Comparison of ENCODE assay signal across 8 mouse cellular contexts in the genomic region with DNA sequence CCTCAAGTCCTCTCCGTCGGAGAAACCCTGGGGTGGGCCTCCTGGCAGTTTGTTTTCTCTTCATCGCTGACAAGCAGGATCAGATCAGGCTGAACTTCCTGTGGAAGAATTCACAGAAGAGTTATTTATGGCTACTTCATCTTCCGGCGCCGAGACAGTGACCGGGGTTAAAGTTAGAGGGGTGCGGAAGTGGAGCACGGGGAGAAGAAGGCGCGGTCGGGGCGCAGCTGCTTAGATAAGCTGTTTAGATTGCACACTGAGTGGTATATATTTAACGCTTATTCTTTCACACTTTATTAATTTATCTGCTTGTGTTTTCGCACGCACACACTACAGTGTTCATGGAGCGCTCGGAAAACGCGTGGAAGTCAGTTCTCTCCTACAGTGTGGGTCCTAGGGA. TPM values are rescaled to one million over a fixed set of nuclear protein-coding genes. Genes with fewer than 3 reads are reported as not detected.
DNase-seq lines count a peak whose midpoint lies in the region; ATAC-seq and TF ChIP-seq lines count a peak whose summit lies in the region.

No protein-coding gene starts in this region.

- TF ChIP-seq EP300 in stomach, postnatal 0 days (optimal IDR thresholded peaks at IDR 0.05), result no peak

- H3K9me3 ChIP-seq in stomach, postnatal 0 days (ENCODE audit: control insufficient read depth, low read length), result no peaks in the 10 kb centered on the region
- H3K9me3 ChIP-seq in midbrain, embryonic 15.5 days, result no peaks in the 10 kb centered on the region

- WGBS in kidney, adult 2 months, result 43% methylated on average over 20 of the region's 20 CpGs
- WGBS in stomach, postnatal 0 days, result 23% methylated on average over 20 of the region's 20 CpGs
- WGBS in midbrain, embryonic 15.5 days, result 85% methylated on average over 20 of the region's 20 CpGs

- no peak for TF ChIP-seq CTCF in kidney, adult 2 months (conservative IDR thresholded peaks at IDR 0.05; ENCODE audit: insufficient read depth, insufficient read length, low read depth, low read length)
- no peak for TF ChIP-seq CTCF in stomach, postnatal 0 days (IDR thresholded peaks at IDR 0.05; ENCODE audit: low read depth)

- peaks cover 7% of the 10 kb centered on the region for H3K4me1 ChIP-seq in kidney, adult 2 months (ENCODE audit: control insufficient read depth, insufficient read depth, low read length)
- H3K4me1 ChIP-seq in stomach, postnatal 0 days (replicated peaks; ENCODE audit: control insufficient read depth, insufficient read depth), result no peaks in the 10 kb centered on the region; the same call in 1 of the 2 replicates
- H3K4me1 ChIP-seq in midbrain, embryonic 15.5 days, result no peaks in the 10 kb centered on the region

- peak overlapping the region; percentile 64 for H3K27ac ChIP-seq in kidney, adult 2 months (ENCODE audit: insufficient read depth, low read depth, low read length)
- 0 out of 2 replicates have a peak overlapping the region, but pooled peaks have one; percentile 35 for H3K27ac ChIP-seq in stomach, postnatal 0 days (replicated peaks)
- H3K27ac ChIP-seq in midbrain, embryonic 15.5 days, result no peak overlapping the region

- DNase-seq in urinary bladder, postnatal 14 days (ENCODE audit: low spot score), result peak; percentile 52
- no peak for DNase-seq in urinary bladder, adult 2 months (ENCODE audit: low spot score)
- DNase-seq in kidney, adult 2 months, result peak; percentile 86
- DNase-seq in lung, postnatal 14 days, result peak; percentile 65
- no peak for DNase-seq in stomach, postnatal 0 days (ENCODE audit: low spot score)
- DNase-seq in ovary, postnatal 14 days (ENCODE audit: low spot score), result no peak

- peak overlapping the region; percentile 21; the same call in 1 of the 2 replicates for H3K4me2 ChIP-seq in stomach, postnatal 0 days (replicated peaks; ENCODE audit: low read depth)
- H3K4me2 ChIP-seq in midbrain, embryonic 15.5 days, result no peak overlapping the region

- peak; percentile 68 for ATAC-seq in granulocyte monocyte progenitor cell, adult 5-6 weeks (replicated peaks; ENCODE audit: poor library complexity, severe bottlenecking)
- no peak; the same call in 1 of the 2 replicates for ATAC-seq in stomach, postnatal 0 days (ENCODE audit: low FRiP score, low TSS enrichment)
- no peak for ATAC-seq in midbrain, embryonic 15.5 days (replicated peaks)

- no peaks in the 10 kb centered on the region for H3K36me3 ChIP-seq in kidney, adult 2 months (ENCODE audit: control insufficient read depth, insufficient read depth, low read length)
- no peaks in the 10 kb centered on the region for H3K36me3 ChIP-seq in stomach, postnatal 0 days (ENCODE audit: control insufficient read depth, insufficient read depth, low read length)
- H3K36me3 ChIP-seq in midbrain, embryonic 15.5 days (replicated peaks), result no peaks in the 10 kb centered on the region

- no peak overlapping the region for H3K4me3 ChIP-seq in kidney, adult 2 months (ENCODE audit: insufficient read depth, low read depth, low read length)
- H3K4me3 ChIP-seq in stomach, postnatal 0 days (ENCODE audit: low read depth, low read length), result no peak overlapping the region
- H3K4me3 ChIP-seq in midbrain, embryonic 15.5 days, result no peak overlapping the region

- no peak overlapping the region for H3K9ac ChIP-seq in stomach, postnatal 0 days (ENCODE audit: low read length)
- no peak overlapping the region for H3K9ac ChIP-seq in midbrain, embryonic 15.5 days

- H3K27me3 ChIP-seq in kidney, adult 2 months (replicated peaks; ENCODE audit: control insufficient read depth, insufficient read depth, low read length), result no peaks in the 10 kb centered on the region
- H3K27me3 ChIP-seq in stomach, postnatal 0 days (ENCODE audit: control insufficient read depth, insufficient read depth, low read length), result no peaks in the 10 kb centered on the region
- H3K27me3 ChIP-seq in midbrain, embryonic 15.5 days (replicated peaks), result no peaks in the 10 kb centered on the region

- TF ChIP-seq POLR2A in kidney, adult 2 months (IDR thresholded peaks at IDR 0.05; ENCODE audit: low read depth, low read length), result no peak

RNA-seq across cellular contexts. Expression of gene Ncoa3, which starts 37.6 kb away (rescaled TPM):
- polyA plus RNA-seq in urinary bladder, adult 2 months (2012; rRNA removed), result 34.9 and 36.8 TPM in 2 replicates
- 17.4 and 19.9 TPM in 2 replicates for total RNA-seq in granulocyte monocyte progenitor cell, adult 5-6 weeks (2014; fragmentation: Nextera tagmentation)
- total RNA-seq in granulocyte monocyte progenitor cell, adult 5-6 weeks (2017), result 16.1 and 20.8 TPM in 2 replicates
- 36.3 and 42.0 TPM in 2 replicates for polyA plus RNA-seq in kidney, adult 2 months (2012; rRNA removed)
- polyA plus RNA-seq in stomach, postnatal 0 days (2015; fragmentation: Nextera tagmentation; extraction: Ambion mirVana), result 7.5 and 8.3 TPM in 2 replicates
- polyA plus RNA-seq in midbrain, embryonic 15.5 days (2015; fragmentation: Nextera tagmentation; extraction: Ambion mirVana), result 16.6 and 16.7 TPM in 2 replicates

RNA-seq across cellular contexts. Expression of gene Zmynd8, which starts 56.1 kb away (rescaled TPM):
- polyA plus RNA-seq in urinary bladder, adult 2 months (2012; rRNA removed), result 35.3 and 46.7 TPM in 2 replicates
- total RNA-seq in granulocyte monocyte progenitor cell, adult 5-6 weeks (2014; fragmentation: Nextera tagmentation), result 53.0 and 58.3 TPM in 2 replicates
- 32.2 and 33.7 TPM in 2 replicates for total RNA-seq in granulocyte monocyte progenitor cell, adult 5-6 weeks (2017)
- 27.7 and 29.0 TPM in 2 replicates for polyA plus RNA-seq in kidney, adult 2 months (2012; rRNA removed)
- polyA plus RNA-seq in stomach, postnatal 0 days (2015; fragmentation: Nextera tagmentation; extraction: Ambion mirVana), result 24.3 and 29.7 TPM in 2 replicates
- polyA plus RNA-seq in midbrain, embryonic 15.5 days (2015; fragmentation: Nextera tagmentation; extraction: Ambion mirVana), result 89.8 and 93.3 TPM in 2 replicates

Comparison
In these comparisons a context has a peak if more than half of its experiments do, and no peak if none do; other contexts are left out.
1. DNase-seq: peak in urinary bladder, postnatal 14 days (single experiment), kidney, adult 2 months (single experiment) and lung, postnatal 14 days (single experiment); none in urinary bladder, adult 2 months (single experiment), stomach, postnatal 0 days (single experiment) and ovary, postnatal 14 days (single experiment).